Mouse (Mus musculus) left cerebral cortex, postnatal 14 days (tissue): Measurements from ENCODE around the gene Kcnb1. TPM values are rescaled to one million over a fixed set of nuclear protein-coding genes. Genes with fewer than 3 reads are reported as not detected.
A peak's percentile ranks its signal among the peaks of the same experiment; 100 is the strongest.

ENCODE experiments used
- DNase-seq, 2 experiments: peaks; one replicate each; pipeline ENCODE4 v3.0.0; 2021 to 2022; ENCODE audit warnings: low spot score in 2 of 2, mixed read lengths in 1 of 2
- intact Hi-C: fragments of 180-260 bp; cut with DNase I; formaldehyde crosslinking; loops from one replicate; pipeline ENCODE4 v1.15.1; 2025
- long read RNA-seq, 2 experiments: library from polyadenylated mRNA; stranded (forward); transcript quantifications; one replicate each; pipeline ENCODE4 v2.0.0; 2021
- total RNA-seq, 2 experiments: library from RNA; stranded (reverse); gene quantifications; 2 replicates each; pipeline ENCODE4 v1.2.3; 2021

The Kcnb1 gene
- 100 to 1,000 TPM; 149 to 157 TPM for total RNA-seq
- long read RNA-seq, experiment 1, full-length matches to known transcripts = 28 of 77 reads
- long read RNA-seq, experiment 1, partial matches to known transcripts = 4 of 77 reads
- long read RNA-seq, experiment 1, other reads (novel, unspliced or antisense) = 45 of 77 reads
- long read RNA-seq, experiment 2, full-length matches to known transcripts = 19 of 67 reads
- long read RNA-seq, experiment 2, partial matches to known transcripts = 0 of 67 reads
- long read RNA-seq, experiment 2, other reads (novel, unspliced or antisense) = 48 of 67 reads

- intact Hi-C loops = loop anchor here (1.0 kb wide), 1 partner anchor 118 kb away; no protein-coding TSS in a partner anchor
- peak; percentile 87 to 88 for DNase-seq
Observed at GRCm38 (mm10) chr2:167190076-167190399, at the start of gene Kcnb1. Kcnb1 (minus strand) TSS chr2:167190155.

- intact Hi-C loops = no loop called here
- no peak for DNase-seq
Observed at GRCm38 (mm10) chr2:167239262-167239661, 49.3 kb upstream of the Kcnb1 start.

GRCm38 (mm10) chr2:167237224-167237623 lies 47.3 kb upstream of the Kcnb1 start:
- DNase-seq = no peak
- intact Hi-C loops = no loop called here

- intact Hi-C loops = no loop called here
Observed at GRCm38 (mm10) chr2:167236174-167236573, 46.2 kb upstream of the Kcnb1 start.

GRCm38 (mm10) chr2:167235338-167236018 lies 45.5 kb upstream of the Kcnb1 start:
- intact Hi-C loops = no loop called here
- DNase-seq = no peak

More at GRCm38 (mm10) chr2:167236174-167236573, 46.2 kb upstream of the Kcnb1 start:
- DNase-seq = no peak

- DNase-seq = no peak
- intact Hi-C loops = no loop called here
Observed at GRCm38 (mm10) chr2:167233771-167234170, 43.8 kb upstream of the Kcnb1 start.

- no peak for DNase-seq
- intact Hi-C loops = no loop called here
Observed at GRCm38 (mm10) chr2:167233009-167233335, 43.0 kb upstream of the Kcnb1 start.

- no peak for DNase-seq
- intact Hi-C loops = no loop called here
Observed at GRCm38 (mm10) chr2:167232132-167233008, 42.4 kb upstream of the Kcnb1 start.

- DNase-seq = no peak
- intact Hi-C loops = no loop called here
Observed at GRCm38 (mm10) chr2:167230554-167230953, 40.6 kb upstream of the Kcnb1 start.

- intact Hi-C loops = loop anchor here (5.0 kb wide), 1 partner anchor 192 kb away; no protein-coding TSS in a partner anchor
- DNase-seq = no peak
Observed at GRCm38 (mm10) chr2:167224937-167225336, 35.0 kb upstream of the Kcnb1 start.

GRCm38 (mm10) chr2:167224194-167224593 lies 34.2 kb upstream of the Kcnb1 start:
- intact Hi-C loops = loop anchor here (5.0 kb wide), 1 partner anchor 193 kb away; no protein-coding TSS in a partner anchor
- no peak for DNase-seq

GRCm38 (mm10) chr2:167222152-167222551 lies 32.2 kb upstream of the Kcnb1 start:
- intact Hi-C loops = loop anchor here (2.0 to 5.0 kb wide), 2 partner anchors 57 to 195 kb away; no protein-coding TSS in a partner anchor
- peak; percentile 87 for DNase-seq

- intact Hi-C loops = loop anchor here (5.0 kb wide), 1 partner anchor 196 kb away; no protein-coding TSS in a partner anchor
Observed at GRCm38 (mm10) chr2:167221159-167221845, 31.3 kb upstream of the Kcnb1 start.

GRCm38 (mm10) chr2:167220736-167221135 lies 30.8 kb upstream of the Kcnb1 start:
- intact Hi-C loops = loop anchor here (5.0 kb wide), 1 partner anchor 197 kb away; no protein-coding TSS in a partner anchor
- DNase-seq = no peak

More at GRCm38 (mm10) chr2:167221159-167221845, 31.3 kb upstream of the Kcnb1 start:
- no peak for DNase-seq

- peak; percentile 94 to 95 for DNase-seq
- intact Hi-C loops = loop anchor here (1.0 to 2.0 kb wide), 2 partner anchors 106 to 147 kb away; no protein-coding TSS in a partner anchor
Observed at GRCm38 (mm10) chr2:167219154-167219775, 29.3 kb upstream of the Kcnb1 start.

- intact Hi-C loops = no loop called here
Observed at GRCm38 (mm10) chr2:167213666-167214065, 23.7 kb upstream of the Kcnb1 start.

GRCm38 (mm10) chr2:167213076-167213475 lies 23.1 kb upstream of the Kcnb1 start:
- intact Hi-C loops = no loop called here
- DNase-seq = no peak

More at GRCm38 (mm10) chr2:167213666-167214065, 23.7 kb upstream of the Kcnb1 start:
- DNase-seq = no peak

- intact Hi-C loops = no loop called here
Observed at GRCm38 (mm10) chr2:167212551-167212950, 22.6 kb upstream of the Kcnb1 start.

GRCm38 (mm10) chr2:167212089-167212488 lies 22.1 kb upstream of the Kcnb1 start:
- intact Hi-C loops = no loop called here

More at GRCm38 (mm10) chr2:167212551-167212950, 22.6 kb upstream of the Kcnb1 start:
- no peak for DNase-seq

More at GRCm38 (mm10) chr2:167212089-167212488, 22.1 kb upstream of the Kcnb1 start:
- no peak for DNase-seq
